Mouse (Mus musculus) layer of hippocampus, adult 18-20 months (tissue): ENCODE results near the gene Iffo2. TPM values are rescaled to one million over a fixed set of nuclear protein-coding genes. Genes with fewer than 3 reads are reported as not detected.
A peak's percentile ranks its signal among the peaks of the same experiment; 100 is the strongest.

Experiments
- DNase-seq, 2 experiments: peaks; one replicate each; pipeline ENCODE4 v3.0.0; 2022; ENCODE audit warnings: low spot score in 2 of 2
- total RNA-seq, 2 experiments: library from RNA; stranded (reverse); gene quantifications; 2 replicates each; pipeline ENCODE4 v1.2.3; 2021

The Iffo2 gene
- total RNA-seq, 2 experiments from 2014 or later = 18.6 to 19.2 TPM

DNA sequence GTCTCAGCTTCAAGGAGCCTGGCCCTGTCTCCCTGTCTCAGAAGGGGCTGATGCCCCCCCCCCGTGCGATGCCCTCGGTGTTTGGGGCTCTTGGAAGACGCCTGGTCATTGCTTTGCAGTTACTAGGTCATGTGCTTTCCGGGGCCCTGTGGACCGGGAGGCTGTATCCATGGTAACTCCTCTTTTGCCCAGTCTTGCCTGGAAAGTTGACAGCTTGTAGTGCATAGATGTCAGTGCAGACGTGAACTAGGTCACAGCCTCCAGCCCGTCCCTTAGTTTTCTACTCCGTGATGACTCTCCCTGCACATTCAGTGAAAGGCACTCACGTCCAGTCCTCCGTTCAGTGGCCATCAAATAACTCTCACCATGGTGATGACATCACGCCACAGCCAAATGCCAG is 3.9 kb upstream of the Iffo2 start:
- peak in 1 of 2 experiments; percentile 18 for DNase-seq

DNA sequence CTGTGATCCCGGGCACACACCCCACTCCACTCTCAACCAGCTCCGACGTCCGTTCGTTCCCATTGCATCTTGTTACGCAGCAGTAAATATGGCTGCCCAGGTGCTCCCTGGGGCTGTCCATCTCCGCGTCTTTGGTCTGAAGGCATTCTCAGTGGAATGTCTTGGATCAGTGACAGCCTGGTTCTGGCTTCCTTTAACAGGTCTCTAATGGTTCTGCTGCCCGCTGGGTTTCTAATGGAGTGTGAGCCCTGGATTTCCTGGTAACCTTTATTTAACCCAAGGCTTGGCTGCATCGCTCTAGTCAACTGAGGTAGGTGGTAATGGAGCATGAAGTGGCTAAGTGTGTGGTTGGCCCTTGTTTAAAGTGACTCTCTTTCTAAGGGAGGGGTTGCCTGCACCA is 1.7 kb downstream of the Iffo2 start:
- no peak for DNase-seq

DNA sequence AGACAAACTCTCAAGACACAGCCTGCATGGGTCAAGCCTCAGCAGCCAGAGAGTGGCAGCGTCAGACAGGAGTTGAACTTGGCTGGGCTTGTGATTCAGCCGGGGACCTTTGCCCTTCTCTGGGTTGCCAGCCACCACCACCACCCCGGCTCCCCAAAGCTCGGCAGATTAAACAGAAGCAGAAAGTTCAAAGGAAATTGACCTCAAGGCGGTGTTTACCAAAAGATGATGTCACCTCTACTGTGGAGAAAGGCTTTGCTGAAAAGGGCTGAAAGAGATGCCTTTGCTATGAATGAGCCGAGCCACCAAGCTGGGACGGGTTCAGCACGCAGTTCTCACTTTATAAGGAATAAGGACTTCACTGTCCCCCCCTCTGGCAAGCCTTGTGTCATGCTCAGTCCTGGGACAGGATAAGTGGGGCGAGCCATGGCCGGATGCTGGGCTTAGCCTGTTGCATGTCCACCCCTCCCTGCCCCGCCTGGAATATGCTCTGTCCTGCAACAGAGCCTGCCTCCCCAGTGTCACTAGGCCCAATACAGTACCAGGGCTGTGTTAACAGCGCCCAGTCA is 4.9 kb downstream of the Iffo2 start:
- no peak for DNase-seq

DNA sequence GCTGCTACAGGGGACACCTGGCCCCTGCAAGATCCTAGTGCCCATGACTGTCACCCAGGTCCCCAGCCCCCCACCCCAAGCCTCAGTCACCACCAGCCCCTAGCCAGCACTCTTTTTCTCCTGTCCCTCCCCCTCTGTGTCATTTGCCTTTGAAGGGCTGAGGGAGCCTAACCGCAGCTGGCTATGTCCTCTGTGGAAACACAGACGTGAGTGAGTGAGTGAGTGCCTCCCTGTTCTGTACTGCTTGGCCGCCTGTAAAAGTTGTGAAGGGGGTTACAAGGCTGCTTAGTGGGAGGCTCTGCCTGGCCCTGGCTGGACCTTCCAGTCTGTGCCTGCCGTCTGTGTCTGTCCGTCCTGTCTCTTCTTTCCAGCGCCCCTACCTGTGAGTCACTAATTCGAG is 5.4 kb downstream of the Iffo2 start:
- DNase-seq = no peak

DNA sequence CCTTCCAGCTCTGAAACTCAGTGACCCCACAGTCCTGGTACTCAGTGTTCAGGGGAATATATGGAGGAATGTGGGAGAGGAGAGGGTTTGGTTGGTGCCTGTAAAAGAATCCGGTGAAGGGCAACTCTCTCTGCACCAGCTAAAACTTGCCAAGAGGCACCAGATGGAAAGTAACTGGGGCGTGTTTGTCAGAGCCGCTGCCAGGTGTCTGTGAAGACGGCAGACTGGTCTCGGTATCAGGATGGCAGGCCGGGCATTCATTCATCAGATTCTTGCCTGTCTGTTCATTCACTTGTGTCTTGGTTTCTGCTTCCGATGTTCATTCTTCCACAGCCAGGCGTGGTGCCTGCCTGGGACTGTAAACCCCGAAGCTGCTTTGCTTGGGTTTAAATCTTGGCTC is 6.4 kb downstream of the Iffo2 start:
- peak in 1 of 2 experiments; percentile 13 for DNase-seq

DNA sequence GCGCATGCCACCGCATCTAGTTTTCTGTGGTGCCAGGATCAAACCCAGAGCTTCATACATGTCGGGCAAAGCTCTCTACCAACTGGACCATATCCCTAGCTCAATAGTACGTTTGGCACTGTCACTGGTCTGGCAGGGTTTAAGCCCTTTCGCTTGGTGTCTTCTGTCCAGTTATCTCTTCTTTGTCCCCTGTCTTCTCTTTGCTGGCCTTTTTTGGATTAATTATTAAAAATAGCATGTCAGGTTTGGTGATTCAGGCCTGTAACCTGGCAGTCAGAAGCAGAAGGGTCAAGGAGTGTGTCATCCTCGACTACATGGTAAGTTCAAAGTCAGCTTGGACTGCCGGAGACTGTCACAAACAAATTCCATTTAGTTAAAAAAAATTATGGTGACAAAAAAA is 10.4 kb downstream of the Iffo2 start:
- DNase-seq = no peak

DNA sequence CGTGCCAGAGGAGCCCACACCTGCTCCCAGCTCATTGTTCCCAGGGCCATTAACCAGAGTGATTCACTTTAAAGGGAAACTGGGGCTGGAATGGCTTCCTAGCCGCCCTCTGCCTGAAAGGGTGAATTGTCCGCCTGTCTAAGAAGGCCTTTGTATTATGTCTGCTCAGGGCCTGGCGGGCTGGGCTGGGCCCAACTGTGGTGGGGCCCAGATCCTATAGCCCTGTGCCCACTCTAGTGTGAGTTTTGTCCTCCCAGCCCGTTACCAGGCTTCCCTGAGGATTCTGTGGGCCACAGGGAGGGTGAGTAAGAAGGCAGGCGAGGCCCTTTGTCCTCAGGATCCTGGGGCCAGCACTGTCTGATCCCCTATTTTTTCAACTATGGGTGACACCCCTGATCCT is 15.4 kb downstream of the Iffo2 start:
- DNase-seq = no peak

DNA sequence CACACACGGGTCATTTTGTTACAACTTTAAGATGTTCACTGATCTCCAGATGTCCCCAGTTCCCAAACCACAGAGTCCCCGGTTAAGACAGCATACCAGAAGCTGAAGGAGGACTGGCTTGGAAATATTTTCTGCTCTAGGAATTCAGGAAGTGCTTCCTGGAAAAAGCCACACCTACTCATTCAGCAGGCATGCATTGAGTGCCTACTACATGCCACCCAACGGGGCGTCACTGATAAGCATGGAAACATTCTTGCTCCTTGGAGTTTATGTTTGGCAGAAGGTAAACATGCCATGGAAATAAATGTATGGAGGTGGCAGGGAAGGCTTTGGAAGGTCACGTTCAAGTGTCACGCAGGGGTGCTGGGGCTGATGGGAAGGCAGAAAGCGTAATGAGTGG is 19.1 kb downstream of the Iffo2 start:
- DNase-seq = no peak

DNA sequence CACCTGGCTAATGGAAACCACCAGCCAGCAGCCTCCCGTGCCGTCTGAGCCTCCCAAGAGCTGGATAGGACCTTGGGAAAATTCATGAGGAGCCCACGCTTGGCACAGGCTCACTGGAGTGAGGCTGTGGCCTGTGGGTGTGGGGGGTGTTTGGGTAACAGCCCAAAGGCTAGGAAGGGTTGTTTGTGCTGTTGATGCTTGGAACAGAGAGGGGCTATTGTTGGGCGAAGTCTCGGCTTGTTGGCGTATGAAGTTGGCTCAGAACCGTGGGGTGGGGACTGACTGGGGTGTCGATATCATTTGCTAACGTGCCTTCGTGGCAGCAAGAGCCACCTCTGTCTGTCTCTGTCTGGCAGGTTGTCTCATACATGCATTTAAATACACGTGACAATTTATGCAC is 24.9 kb downstream of the Iffo2 start:
- DNase-seq = no peak

DNA sequence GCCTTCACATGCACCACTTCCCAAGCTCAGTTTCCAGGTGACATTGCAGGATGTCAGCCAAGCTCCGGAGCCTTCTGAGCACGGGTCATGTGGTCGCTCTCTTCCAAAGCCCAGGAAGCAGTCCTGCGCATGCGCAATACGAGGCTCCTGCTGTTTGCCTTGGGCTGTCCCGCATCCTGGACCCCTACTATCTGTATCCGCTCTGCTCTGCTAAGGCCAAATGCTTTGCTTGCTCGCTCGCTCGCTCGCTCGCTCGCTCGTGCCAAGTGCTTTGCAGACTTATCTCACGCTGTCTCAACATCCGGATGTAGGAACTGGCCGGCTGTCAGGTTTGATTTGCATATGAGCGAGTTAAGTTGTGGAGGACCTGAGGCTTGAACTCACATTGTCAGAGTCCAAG is 25.6 kb downstream of the Iffo2 start:
- no peak for DNase-seq

DNA sequence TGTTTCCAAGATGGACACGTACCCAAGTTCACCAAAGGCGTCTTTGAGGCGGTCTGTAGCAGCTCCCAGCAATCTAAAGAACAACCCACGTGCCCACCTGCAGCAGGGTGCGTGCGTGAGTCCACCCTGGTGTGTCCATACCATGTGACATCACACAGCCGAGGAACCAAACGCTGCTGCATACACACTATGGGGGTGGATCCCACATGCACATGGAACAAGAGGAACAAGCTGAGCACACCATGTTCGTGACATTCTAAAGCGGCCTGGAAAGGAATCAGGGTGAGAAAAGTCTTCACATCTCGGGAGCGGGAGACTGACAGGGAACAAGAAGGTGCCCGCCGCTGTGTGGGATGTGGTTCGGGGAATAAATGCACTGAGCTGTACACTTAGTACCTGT is 38.0 kb downstream of the Iffo2 start:
- peak in 1 of 2 experiments; percentile 44 for DNase-seq

DNA sequence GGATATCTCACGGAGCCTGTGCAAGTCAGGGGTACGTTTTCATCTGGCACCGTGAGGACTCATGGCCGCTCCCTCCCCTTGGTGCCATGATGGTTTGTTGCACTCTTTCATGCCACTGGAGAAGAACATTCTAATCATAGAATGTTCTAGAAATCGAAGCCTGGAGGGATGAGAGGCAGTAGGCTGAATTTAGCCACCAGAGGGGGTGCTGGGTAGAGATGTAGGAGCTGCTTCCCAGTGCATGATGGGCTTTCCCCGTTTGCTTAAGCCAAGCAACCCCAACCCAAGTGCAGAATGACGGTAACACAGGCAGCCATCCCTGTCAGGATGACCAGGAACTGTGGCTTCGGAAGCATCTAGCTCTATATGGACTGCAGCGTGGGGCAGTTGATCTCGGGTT is 40.4 kb downstream of the Iffo2 start:
- no peak for DNase-seq

DNA sequence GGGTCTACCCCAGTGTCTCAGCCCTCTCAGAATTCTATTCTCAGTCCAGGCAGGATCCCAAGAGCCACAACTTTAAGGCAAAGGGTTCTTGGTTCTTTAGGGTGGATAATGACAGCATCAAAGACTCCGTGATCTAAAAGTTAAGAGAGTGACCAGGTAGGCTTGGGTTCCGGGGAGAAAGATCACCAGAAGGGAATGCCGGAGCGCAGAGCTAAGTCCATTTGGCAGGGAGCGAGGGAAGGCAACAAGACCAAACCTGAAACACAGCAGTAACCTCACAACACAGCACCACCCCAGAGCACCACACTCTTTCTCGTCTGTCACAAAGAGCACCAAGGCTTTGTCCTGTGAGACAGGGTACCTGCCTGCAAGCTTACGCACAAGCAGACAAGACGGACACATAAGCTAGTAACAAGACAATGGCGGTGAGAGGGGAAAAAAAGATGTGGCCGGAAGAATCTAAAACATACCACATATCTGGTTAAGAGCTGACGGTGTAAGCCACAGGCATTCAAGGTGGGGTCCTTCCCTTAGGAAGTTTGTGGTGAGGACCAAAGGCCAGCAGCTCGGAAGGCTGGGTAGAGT is 42.7 kb downstream of the Iffo2 start:
- no peak for DNase-seq

DNA sequence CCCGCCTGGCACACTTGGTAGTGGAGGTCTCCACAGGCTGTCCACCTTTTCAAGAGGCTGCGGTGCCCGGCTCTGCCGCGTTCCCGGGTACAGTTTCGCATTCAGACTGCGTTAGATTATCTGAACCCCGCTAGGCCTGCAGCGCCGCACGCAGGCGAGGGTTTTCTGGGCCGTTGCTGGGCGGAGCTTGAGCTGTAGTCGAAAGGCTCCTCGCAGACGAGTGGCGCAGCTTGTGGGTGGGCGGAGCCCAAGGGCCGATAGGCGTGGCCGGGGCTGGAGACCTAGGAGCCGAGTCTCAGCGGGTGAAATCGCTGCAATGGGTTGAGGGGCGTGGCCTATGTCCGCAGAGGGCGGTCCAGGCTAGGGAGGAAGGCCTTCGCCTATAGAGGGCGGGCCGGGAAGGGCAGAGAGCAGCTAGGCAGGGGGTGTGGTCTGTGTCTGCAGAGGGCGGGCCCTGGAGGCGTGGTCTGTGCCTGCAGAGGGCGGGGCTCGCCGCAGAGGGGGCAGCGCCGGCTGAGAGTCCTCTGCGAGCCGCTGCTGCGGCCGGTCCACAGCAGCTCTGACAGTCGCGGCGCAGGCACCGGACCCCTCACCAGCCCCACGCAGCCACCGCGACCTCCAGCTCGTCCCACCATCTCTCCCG is 43.9 kb downstream of the Iffo2 start:
- DNase-seq = peak; percentile 97 to 98

DNA sequence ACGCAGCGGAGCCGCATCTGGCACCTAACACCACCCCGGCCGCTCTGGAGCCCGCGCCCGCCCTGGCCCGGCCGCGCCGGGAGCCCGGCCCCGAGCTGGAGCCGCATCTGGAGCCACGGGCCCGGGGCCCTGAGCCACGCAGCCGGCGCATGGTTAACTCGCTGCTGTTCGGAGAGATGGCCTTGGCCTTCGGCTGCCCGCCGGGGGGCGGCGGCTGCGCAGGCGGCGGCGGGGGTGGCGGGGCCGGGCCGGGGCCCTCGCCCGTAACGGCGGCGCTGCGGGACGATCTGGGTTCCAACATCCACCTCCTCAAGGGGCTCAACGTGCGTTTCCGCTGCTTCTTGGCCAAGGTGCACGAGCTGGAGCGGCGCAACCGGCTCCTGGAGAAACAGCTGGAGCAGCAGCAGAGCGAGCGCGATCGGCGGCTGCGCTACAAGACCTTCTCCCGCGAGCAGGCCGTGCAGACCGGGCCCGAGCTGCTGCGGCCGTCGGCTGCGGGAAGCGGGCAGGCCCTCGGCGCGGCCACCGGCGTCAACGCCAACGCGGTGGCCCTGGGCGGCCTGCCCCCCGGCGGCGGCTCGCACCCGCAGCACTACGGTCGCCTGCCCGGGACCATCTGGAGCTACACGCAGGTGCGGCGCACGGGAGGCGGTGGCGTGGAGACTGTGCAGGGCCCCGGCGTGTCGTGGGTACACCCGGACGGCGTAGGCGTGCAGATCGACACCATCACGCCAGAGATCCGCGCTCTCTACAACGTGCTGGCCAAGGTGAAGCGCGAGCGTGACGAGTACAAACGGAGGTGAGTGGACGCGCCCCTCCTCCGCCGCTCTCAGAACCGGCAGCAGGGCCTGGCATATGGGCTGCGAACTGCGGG is 44.7 kb downstream of the Iffo2 start:
- peak in 1 of 2 experiments; percentile 55 for DNase-seq

DNA sequence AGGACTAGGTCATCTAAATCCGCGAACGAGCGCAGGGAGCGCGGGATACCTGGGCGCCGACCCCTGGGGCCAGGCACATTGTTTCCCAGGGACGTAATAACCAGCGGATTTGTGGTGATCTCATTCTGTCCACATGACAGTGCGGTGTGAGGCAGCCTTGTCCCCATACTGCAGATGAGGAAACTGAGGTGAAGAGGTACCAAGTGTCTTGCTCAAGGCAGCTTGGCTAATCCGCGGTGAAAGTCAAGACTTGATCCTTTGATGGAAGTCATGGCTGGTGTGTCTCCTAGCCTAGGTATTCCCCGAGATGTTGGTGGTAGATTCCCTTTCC is 45.3 kb downstream of the Iffo2 start:
- no peak for DNase-seq

DNA sequence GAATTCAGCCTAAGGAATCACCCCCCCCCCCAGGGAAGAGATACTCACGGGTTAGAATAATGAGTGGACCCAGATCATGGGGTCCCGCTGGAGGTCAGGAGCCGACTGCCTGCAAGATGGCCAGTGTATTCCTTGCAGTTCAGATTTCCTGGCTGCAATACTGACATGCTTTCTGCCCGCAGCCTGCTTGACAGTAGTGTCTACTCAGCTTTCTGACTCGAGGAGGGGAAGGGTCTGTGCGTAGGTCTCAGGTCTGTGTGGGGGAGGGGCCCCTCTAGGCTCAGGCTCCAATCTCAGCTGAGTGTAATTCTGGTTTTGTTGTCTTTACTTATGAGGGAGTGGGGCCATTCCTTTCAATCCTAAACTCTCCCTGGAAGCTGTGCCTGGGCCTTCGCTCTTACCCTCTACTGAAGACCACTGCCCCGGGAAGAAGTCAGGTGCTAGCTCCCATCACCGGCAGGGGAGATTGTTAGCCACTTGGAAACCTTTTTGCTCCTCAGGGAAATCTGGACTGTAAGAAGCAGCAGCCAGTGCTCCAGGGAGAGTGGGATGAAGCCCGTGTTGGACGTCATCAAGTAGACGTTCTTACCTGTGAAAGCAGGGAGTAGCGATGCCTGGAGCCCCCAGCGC is 46.0 kb downstream of the Iffo2 start:
- no peak for DNase-seq

DNA sequence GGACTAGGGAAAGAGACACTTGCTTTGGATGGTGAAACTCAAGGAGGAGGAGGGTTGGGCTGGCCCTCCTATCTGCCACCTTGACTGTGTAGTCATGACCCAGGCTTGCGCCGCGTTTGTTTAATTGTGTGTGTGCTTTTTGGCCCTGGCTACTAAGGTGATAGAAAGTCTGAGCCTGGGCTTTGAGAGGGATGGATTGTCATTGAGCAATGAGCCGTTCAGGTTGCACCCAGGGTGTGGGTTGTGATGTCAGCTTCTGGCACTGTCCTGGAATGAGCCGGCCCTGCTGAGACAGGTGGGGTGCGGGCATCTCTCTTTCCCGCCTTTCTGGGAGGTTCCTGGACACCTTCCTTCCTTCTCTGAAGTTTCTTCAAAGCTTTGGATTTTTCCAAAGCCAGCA is 46.7 kb downstream of the Iffo2 start:
- DNase-seq = no peak

DNA sequence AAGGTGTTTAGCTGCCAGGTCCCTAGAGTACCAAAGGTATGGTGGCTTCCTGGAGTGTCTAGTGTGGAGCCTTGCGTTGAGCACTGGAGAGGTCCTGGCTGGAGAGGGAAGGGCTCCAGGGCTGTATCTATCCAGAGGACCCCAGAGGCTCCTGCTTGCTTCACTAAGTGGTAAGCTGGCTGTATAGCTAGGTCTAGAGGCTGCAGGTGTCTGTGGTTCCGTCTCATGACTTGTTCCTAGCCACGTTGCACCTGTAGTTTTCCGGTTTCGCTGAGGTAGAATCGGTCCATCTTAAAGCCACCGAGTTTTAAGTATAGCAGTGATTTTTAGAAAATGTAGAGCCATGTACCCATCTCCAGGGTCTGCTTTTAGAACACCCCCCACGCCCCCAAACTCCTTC is 48.0 kb downstream of the Iffo2 start:
- DNase-seq = no peak

DNA sequence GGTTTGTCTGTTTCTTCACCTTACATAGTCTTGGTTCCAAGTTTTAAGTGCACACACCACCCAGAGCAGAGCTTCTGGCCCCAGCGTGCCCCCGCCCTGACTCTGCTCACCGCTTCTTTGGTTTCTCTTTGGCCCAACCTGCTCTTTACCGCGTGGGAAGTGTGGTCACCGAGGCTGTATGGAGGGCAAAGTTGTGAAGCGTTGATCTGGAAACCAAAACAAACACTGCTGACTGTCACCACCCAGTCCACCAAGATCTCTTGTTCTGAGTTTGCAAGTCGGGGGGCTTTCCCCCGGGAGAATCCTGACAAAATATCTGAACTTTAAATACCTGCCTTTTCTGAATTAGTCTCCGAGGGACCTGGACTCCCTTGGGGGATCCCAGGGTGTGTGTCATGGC is 48.7 kb downstream of the Iffo2 start:
- no peak for DNase-seq

DNA sequence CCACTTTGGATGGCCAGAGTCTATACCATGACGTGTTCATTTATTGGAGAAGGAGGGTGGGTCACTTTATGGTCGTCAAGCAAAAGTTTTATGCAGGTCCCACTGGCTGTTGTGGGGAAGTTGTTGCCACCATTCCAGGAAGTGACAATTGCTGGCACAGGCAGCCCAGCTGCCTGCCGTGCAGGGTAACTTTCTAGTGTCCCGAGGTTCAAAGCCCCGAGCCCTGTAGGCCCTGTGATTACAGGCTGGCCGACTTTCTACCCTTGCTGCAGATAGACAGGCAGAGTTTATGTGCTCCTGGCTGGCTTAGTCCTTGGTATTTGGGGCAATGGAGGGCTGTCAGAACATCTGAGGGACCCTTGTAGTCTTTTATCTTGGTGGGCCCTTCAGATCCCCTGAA is 49.1 kb downstream of the Iffo2 start:
- DNase-seq = no peak
